Mouse (Mus musculus) left cerebral cortex, adult 2 months (tissue): ENCODE measurements around the gene Twist2. TPM values are rescaled to one million over a fixed set of nuclear protein-coding genes. Genes with fewer than 3 reads are reported as not detected.
A peak's percentile ranks its signal among the peaks of the same experiment; 100 is the strongest.

ENCODE experiments used
- DNase-seq, 2 experiments: peaks; one replicate each; pipeline ENCODE4 v3.0.0; 2021 to 2022; ENCODE audit warnings: low spot score in 2 of 2, mixed read lengths in 1 of 2; ENCODE audit errors: extremely low spot score in 1 of 2
- H3K27ac ChIP-seq: fragments of 200-600 bp; 2 replicates; pipeline ENCODE4 v1.8.1; 2022
- H3K4me3 ChIP-seq: fragments of 200-600 bp; 2 replicates; pipeline ENCODE4 v1.8.1; 2022
- CTCF ChIP-seq: fragments of 200-600 bp; IDR thresholded peaks from 2 replicates; pipeline ENCODE4 v1.8.1; 2022; ENCODE audit warnings: antibody characterized with exemption, mild to moderate bottlenecking, moderate library complexity
- intact Hi-C: fragments of 180-260 bp; cut with DNase I; formaldehyde crosslinking; loops from one replicate; pipeline ENCODE4 v1.15.1; 2025
- total RNA-seq, 2 experiments: library from RNA; stranded (reverse); gene quantifications; 2 replicates each; pipeline ENCODE4 v1.2.3; 2021

Twist2 gene
- total RNA-seq, 2 experiments from 2014 or later: 1.2 to 1.3 TPM

DNA sequence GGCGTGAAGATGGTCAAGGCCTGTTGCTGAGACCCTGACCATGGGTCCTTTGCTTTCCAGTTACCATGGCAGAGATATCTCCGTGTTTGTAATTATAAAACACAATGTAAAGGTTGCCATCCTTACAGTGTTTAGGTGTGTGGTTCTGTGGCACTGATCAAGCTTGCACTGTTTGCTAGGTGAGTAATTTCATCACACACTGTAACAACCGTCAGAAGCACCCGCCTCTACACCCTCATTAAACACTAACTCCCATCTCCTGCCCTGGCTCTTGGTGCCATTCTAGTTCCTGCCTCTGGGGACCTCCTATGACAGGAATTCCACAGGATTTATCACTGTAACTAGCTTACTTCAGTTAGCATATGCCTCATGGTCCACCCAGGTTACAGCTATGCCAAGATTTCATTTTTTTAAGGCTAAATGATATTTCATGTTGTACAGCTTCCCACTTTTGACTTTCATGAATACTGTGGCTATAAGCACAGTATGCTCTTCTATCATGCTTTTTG is 21.1 kb downstream of the Twist2 start:
- intact Hi-C loops: no loop called here
- DNase-seq: no peak
- no peak overlapping the region for H3K4me3 ChIP-seq
- no peak overlapping the region for H3K27ac ChIP-seq
- TF ChIP-seq CTCF: peak; percentile 18; the same call in 1 of the 2 replicates

- DNase-seq: no peak
- Histone ChIP-seq H3K4me3 (no peak overlapping the region), H3K27ac (no peak overlapping the region)
- TF ChIP-seq CTCF: no peak
- intact Hi-C loops: no loop called here
These were observed 22.3 kb downstream of the Twist2 start for GRCm38 (mm10) chr1:91823530-91823929.

DNA sequence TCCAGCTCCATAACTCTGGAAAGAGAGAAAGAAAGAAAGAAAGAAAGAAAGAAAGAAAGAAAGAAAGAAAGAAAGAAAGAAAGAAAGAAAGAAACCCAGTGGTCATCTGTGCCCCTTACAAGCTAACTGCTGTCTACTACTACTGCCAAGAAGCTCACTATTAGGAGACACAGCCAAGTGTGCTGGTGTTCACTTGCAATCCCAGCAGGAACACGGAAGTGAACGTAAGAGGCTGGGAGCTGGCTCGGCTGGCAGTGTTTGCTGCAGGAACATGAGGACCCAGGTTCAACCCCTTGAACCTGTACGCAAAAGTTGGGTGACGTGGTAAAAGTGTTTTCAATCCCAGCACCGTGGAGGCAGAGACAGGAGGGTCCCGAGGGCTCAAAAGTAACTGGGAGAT is 22.7 kb downstream of the Twist2 start:
- no peak for TF ChIP-seq CTCF
- Histone ChIP-seq H3K27ac (no peak overlapping the region), H3K4me3 (no peak overlapping the region)
- intact Hi-C loops: no loop called here
- DNase-seq: no peak

DNA sequence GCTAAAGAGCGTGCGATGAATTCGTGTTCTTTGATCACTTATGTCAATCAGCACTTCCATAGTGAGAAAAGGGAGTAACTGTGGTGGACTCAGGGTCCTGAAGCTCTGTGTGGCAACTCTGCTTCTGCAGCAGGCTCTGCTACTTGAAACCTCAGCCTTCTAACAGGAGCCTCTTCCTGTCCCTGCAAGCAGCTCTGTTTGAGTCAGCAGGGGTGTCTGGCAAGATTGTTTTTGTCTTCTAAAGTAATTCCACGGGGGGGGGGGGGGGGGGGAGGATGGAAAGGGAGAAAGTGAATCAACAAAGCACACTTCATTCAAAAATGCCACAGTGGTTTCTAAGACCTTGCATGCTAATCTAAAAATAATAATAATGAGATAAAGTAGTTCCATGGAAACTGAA is 24.0 kb downstream of the Twist2 start:
- no peak for TF ChIP-seq CTCF
- no peak overlapping the region for H3K4me3 ChIP-seq
- DNase-seq: no peak
- intact Hi-C loops: no loop called here
- H3K27ac ChIP-seq: no peak overlapping the region

DNA sequence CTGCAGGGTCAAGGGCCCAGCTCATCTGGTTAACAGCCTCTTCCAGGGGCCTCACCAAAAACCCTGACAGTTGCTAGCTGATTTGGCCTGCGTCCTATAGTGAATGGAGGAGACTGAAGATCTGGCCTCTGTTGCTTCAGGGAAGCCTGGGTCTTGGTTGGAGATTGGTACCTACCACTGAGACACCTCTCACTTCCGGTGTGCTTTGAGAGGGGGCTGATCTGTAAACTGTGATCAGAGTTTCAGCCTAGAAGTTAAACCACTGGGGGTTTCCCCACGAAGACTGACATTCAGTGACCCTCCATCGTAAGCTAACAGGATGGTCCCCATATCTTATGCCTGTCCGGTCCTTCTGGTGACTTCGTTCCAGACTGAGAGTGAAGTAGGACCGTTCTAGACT is 30.7 kb downstream of the Twist2 start:
- intact Hi-C loops: no loop called here

GRCm38 (mm10) chr1:91839557-91839956 is 38.3 kb downstream of the Twist2 start:
- no peak overlapping the region for H3K4me3 ChIP-seq
- DNase-seq: no peak
- intact Hi-C loops: no loop called here
- H3K27ac ChIP-seq: no peak overlapping the region
- TF ChIP-seq CTCF: no peak

More for the DNA sequence above, 30.7 kb downstream of the Twist2 start:
- no peak for DNase-seq
- no peak for TF ChIP-seq CTCF
- no peak overlapping the region for H3K4me3 ChIP-seq
- H3K27ac ChIP-seq: no peak overlapping the region

- no peak overlapping the region for H3K4me3 ChIP-seq
- no peak for TF ChIP-seq CTCF
- intact Hi-C loops: no loop called here
- no peak for DNase-seq
- H3K27ac ChIP-seq: no peak overlapping the region
These were observed 38.7 kb downstream of the Twist2 start for GRCm38 (mm10) chr1:91839979-91840378.

DNA sequence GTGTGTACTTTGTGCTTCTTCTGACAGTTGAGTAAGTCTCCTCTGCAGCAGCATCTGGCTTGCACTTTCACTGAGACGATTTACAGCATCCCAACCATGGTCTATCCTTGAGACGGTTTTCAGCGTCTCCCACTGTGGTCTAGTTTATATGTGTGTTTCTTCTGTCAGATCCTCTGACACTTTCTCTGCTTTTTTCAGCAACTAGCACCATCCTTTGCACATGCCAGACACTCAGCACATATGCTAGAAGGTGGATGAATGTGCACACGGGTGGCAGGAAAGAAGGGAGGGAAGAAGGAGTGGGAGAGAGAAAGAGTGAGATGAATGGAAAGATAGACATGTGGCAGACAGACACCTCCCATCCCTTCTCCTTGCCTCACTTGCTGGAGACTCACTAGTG is 43.0 kb downstream of the Twist2 start:
- DNase-seq: no peak
- Histone ChIP-seq H3K27ac (no peak overlapping the region), H3K4me3 (no peak overlapping the region)
- TF ChIP-seq CTCF: no peak
- intact Hi-C loops: no loop called here

- intact Hi-C loops: no loop called here
- no peak for TF ChIP-seq CTCF
- H3K4me3 ChIP-seq: no peak overlapping the region
- no peak for DNase-seq
- no peak overlapping the region for H3K27ac ChIP-seq
These were observed 43.6 kb downstream of the Twist2 start for GRCm38 (mm10) chr1:91844681-91845379.

- Histone ChIP-seq H3K4me3 (no peak overlapping the region), H3K27ac (no peak overlapping the region)
- no peak for DNase-seq
- TF ChIP-seq CTCF: no peak
- intact Hi-C loops: no loop called here
These were observed 44.2 kb downstream of the Twist2 start for GRCm38 (mm10) chr1:91845380-91845957.

DNA sequence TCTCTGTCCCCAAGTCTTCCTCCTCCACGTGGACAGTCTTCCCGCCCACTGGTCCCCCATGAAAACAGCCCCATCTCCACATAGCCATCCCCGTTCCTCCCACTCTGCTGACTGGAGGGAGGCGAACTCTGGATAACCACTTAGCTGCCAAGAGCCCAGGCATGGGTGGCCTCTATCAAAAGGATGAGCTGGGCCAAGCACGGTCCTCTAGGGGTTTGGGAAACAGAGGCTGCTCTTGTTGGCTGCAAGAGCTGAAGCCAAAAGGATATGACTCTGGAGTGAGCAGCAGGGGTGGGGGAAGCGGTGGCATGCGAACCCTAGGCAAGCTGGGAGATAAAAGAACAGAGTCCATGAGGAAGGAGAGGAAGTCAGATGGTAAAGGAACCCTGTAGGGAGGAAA is 50.0 kb downstream of the Twist2 start:
- no peak for TF ChIP-seq CTCF
- Histone ChIP-seq H3K4me3 (no peak overlapping the region), H3K27ac (no peak overlapping the region)
- intact Hi-C loops: no loop called here
- no peak for DNase-seq

DNA sequence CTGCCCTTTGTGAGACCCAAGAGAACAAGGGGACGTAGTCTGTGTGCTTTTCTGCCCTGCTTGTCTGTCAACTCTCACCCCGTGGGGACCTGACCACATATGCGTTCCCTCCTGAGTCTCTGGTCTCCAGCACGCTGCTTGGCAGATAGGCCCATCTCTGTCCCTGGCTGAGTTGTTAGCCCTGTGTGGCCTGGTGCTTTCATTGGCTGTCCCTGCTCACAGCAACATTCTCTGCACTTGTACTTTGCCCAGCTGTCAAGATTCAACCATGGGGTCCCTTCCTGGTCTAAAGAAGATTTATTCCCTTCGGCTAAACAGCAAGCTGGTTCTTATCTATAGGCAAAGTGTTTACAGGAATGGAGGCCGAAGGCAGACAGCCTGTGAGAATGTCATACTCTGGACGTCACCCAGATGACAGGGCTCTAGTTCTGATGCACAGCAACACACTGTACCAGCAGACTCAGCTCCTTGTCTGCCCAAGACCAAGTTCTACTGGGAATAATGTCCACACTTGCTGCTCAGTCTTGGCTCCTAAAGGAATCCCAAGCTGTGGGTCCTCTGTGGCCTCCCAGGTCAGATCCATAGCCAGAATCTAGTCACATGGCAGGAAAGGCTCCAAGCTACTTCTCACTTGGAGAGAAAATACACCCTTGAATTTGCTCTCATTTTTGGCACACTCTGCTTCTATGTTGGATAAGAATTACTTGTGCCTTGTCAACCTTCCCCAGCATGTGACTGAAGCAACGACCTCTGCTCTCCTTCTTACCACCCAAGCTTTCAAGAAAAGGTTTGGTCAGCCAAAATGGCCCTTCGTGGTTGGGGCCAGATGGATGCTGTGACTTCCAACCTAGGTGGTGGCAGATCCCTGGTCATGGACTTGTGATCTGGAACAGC is 55.8 kb downstream of the Twist2 start:
- Histone ChIP-seq H3K4me3 (no peak overlapping the region), H3K27ac (no peak overlapping the region)
- no peak for TF ChIP-seq CTCF
- DNase-seq: no peak
- intact Hi-C loops: no loop called here
